Mouse (Mus musculus) megakaryocyte, adult 5-6 weeks (primary cell): ENCODE measurements around the gene Mug1. TPM values are rescaled to one million over a fixed set of nuclear protein-coding genes. Genes with fewer than 3 reads are reported as not detected.
"Not testable (repeated sequence)": the region's sequence is repeated elsewhere in the genome, so short reads cannot be mapped to it uniquely, and the experiment has no call there.

ENCODE experiments used
- ATAC-seq: 2 replicates; pipeline ENCODE4 v1.8.0; 2016; ENCODE audit warnings: mild to moderate bottlenecking, inconsistent platforms; ENCODE audit not compliant: poor library complexity, severe bottlenecking
- total RNA-seq, 2 experiments: library from RNA; stranded (forward) in 1 of 2; stranded (reverse) in 1 of 2; fragments of 153-499, 151-499 nt in 1 of 2; fragments of 221-1000, 200-1000 nt in 1 of 2; gene quantifications; 2 replicates each; pipeline versions ENCODE4 v1.2.3 to v1.2.4; 2015 to 2017

Mug1 gene
- total RNA-seq (2015): not detected in 2 replicates
- not detected in 2 replicates for total RNA-seq (2017)

- not testable (repeated sequence) for ATAC-seq
Measured at GRCm38 (mm10) chr6:121838271-121838670, at the start of gene Mug1. Gene Mug1 (plus strand): TSS chr6:121838541.

- ATAC-seq: no peak
Measured at GRCm38 (mm10) chr6:121828034-121828433, 10.3 kb upstream of the Mug1 start.

DNA sequence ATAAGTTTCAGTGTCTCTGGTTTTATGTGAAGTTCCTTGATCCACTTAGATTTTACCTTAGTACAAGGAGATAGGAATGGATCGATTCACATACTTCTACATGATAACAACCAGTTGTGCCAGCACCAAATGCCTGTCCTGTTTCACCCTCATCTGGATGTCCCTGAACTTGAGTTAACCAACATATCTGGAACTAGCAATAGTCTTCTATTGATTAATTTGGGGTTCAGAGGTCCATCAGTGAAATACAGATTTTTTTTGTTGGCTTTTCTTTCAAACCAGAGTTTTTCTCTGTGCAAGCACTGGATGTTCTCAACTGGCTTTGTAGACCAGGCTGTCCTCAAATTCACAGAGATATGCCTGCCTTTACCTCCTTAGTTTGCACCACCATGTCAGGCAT lies 2.0 kb upstream of the Mug1 start:
- no peak for ATAC-seq

GRCm38 (mm10) chr6:121848378-121848777 lies 10.0 kb downstream of the Mug1 start:
- no peak for ATAC-seq

Other genes with a start within 250 kb of the Mug1 start
- not detected in 2 replicates for gene A2m, start 203.2 kb upstream of the Mug1 start, total RNA-seq (2015)
- gene A2m, start 203.2 kb upstream of the Mug1 start, total RNA-seq (2017): 0.08 TPM in 1 of 2 replicates, not detected in the other
- not detected in 2 replicates for gene Gm7298, start 105.6 kb upstream of the Mug1 start, total RNA-seq (2015)
- not detected in 2 replicates for gene Gm7298, start 105.6 kb upstream of the Mug1 start, total RNA-seq (2017)
- gene Mug2, start 168.2 kb downstream of the Mug1 start, total RNA-seq (2015): not detected in 2 replicates
- gene Mug2, start 168.2 kb downstream of the Mug1 start, total RNA-seq (2017): not detected in 2 replicates